21 mouse cellular contexts compared by ENCODE assay signal in the genomic region with DNA sequence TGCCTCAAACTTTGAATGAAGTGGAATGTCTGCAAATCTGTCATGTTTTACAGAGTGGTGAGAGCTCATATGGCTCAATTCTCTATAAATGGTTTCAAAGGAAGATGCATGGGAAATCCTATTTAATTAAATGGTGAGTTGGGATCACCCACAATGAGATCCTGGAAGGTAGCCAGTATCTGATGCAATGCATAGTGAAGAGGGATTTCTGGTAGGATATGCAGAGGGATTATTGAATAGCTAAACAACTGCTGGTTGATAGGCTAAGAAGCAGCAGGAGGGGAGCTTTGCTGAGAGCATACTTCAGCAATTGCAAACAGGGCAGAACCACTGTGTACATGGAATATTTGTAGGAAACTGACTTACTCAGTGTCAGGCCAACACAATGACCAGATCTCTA.
DNase-seq lines count a peak whose midpoint lies in the region; ATAC-seq and TF ChIP-seq lines count a peak whose summit lies in the region.
"Had no signal": no experiment of that assay in that cellular context is flagged by ENCODE, and none has a peak within 500 bp of the region (broad histone marks: within the 10 kb centered on the region; RNA-seq: fewer than 3 reads in every experiment).

No protein-coding gene starts in this region.

- no peak overlapping the region for H3K4me2 ChIP-seq in forebrain, embryonic 13.5 days
- H3K4me2 ChIP-seq in forebrain, postnatal 0 days (ENCODE audit: low read depth): no peak overlapping the region
- H3K4me2 ChIP-seq in lung, embryonic 14.5 days: no peak overlapping the region
- H3K4me2 ChIP-seq in lung, postnatal 0 days (replicated peaks; ENCODE audit: low read depth, low read length): no peak overlapping the region
- H3K4me2 ChIP-seq: limb, embryonic 15.5 days; lung, embryonic 15.5 days had no signal

- no peaks in the 10 kb centered on the region for H3K36me3 ChIP-seq in forebrain, embryonic 13.5 days (ENCODE audit: poor library complexity, severe bottlenecking)
- no peaks in the 10 kb centered on the region for H3K36me3 ChIP-seq in forebrain, postnatal 0 days (ENCODE audit: insufficient read depth)
- H3K36me3 ChIP-seq in lung, embryonic 14.5 days (ENCODE audit: insufficient read depth): no peaks in the 10 kb centered on the region
- no peaks in the 10 kb centered on the region for H3K36me3 ChIP-seq in lung, postnatal 0 days (ENCODE audit: insufficient read depth, low read length)
- H3K36me3 ChIP-seq: limb, embryonic 15.5 days; lung, embryonic 15.5 days had no signal

- H3K4me1 ChIP-seq in forebrain, embryonic 13.5 days: no peaks in the 10 kb centered on the region
- no peaks in the 10 kb centered on the region for H3K4me1 ChIP-seq in forebrain, postnatal 0 days (ENCODE audit: insufficient read depth)
- H3K4me1 ChIP-seq in lung, embryonic 14.5 days (ENCODE audit: insufficient read depth): no peaks in the 10 kb centered on the region
- no peaks in the 10 kb centered on the region for H3K4me1 ChIP-seq in lung, postnatal 0 days (ENCODE audit: insufficient read depth, low read depth, low read length)
- H3K4me1 ChIP-seq: limb, embryonic 15.5 days; lung, embryonic 15.5 days had no signal

- no peaks in the 10 kb centered on the region for H3K27me3 ChIP-seq in forebrain, embryonic 13.5 days
- no peaks in the 10 kb centered on the region for H3K27me3 ChIP-seq in forebrain, postnatal 0 days (ENCODE audit: insufficient read depth, low read length)
- no peaks in the 10 kb centered on the region for H3K27me3 ChIP-seq in lung, embryonic 14.5 days (ENCODE audit: insufficient read depth, low read length)
- no peaks in the 10 kb centered on the region for H3K27me3 ChIP-seq in lung, postnatal 0 days (replicated peaks; ENCODE audit: insufficient read depth, low read length)
- H3K27me3 ChIP-seq: limb, embryonic 15.5 days; lung, embryonic 15.5 days had no signal

- no peak for TF ChIP-seq EP300 in lung, postnatal 0 days (IDR thresholded peaks at IDR 0.05)

- H3K27ac ChIP-seq in forebrain, embryonic 13.5 days: no peak overlapping the region
- no peak overlapping the region for H3K27ac ChIP-seq in forebrain, postnatal 0 days (ENCODE audit: low read depth, low read length)
- H3K27ac ChIP-seq in lung, embryonic 14.5 days (ENCODE audit: low read depth): no peak overlapping the region
- no peak overlapping the region for H3K27ac ChIP-seq in lung, postnatal 0 days (ENCODE audit: low read length)
- H3K27ac ChIP-seq: kidney, postnatal 0 days; limb, embryonic 15.5 days; liver, embryonic 14.5 days; lung, embryonic 15.5 days had no signal

- H3K9me3 ChIP-seq in forebrain, embryonic 13.5 days (replicated peaks): no peaks in the 10 kb centered on the region
- H3K9me3 ChIP-seq in forebrain, postnatal 0 days (ENCODE audit: low read length): no peaks in the 10 kb centered on the region
- H3K9me3 ChIP-seq in lung, embryonic 14.5 days (ENCODE audit: low read depth, low read length): no peaks in the 10 kb centered on the region
- no peaks in the 10 kb centered on the region for H3K9me3 ChIP-seq in lung, postnatal 0 days (ENCODE audit: low read length)
- H3K9me3 ChIP-seq: limb, embryonic 15.5 days; lung, embryonic 15.5 days had no signal

- no peak overlapping the region for H3K9ac ChIP-seq in forebrain, embryonic 13.5 days
- H3K9ac ChIP-seq in forebrain, postnatal 0 days: no peak overlapping the region
- H3K9ac ChIP-seq in lung, embryonic 14.5 days: no peak overlapping the region
- no peak overlapping the region for H3K9ac ChIP-seq in lung, postnatal 0 days (replicated peaks; ENCODE audit: low read depth)
- H3K9ac ChIP-seq: limb, embryonic 15.5 days; liver, embryonic 14.5 days; lung, embryonic 15.5 days had no signal

- TF ChIP-seq CTCF in forebrain, postnatal 0 days (IDR thresholded peaks at IDR 0.05; ENCODE audit: low read depth): no peak
- no peak for TF ChIP-seq CTCF in lung, embryonic 14.5 days (IDR thresholded peaks at IDR 0.05; ENCODE audit: low read depth)
- TF ChIP-seq CTCF in lung, postnatal 0 days (IDR thresholded peaks at IDR 0.05): no peak

- peak; percentile 43; the same call in 1 of the 2 replicates for ATAC-seq in forebrain, embryonic 13.5 days
- ATAC-seq in forebrain, postnatal 0 days: no peak
- no peak for ATAC-seq in lung, embryonic 14.5 days (ENCODE audit: insufficient read depth)
- ATAC-seq in lung, postnatal 0 days: no peak

- DNase-seq in forebrain, postnatal 0 days: no peak
- DNase-seq in lung, embryonic 14.5 days: peak; percentile 6
- DNase-seq in lung, postnatal 0 days (ENCODE audit: low spot score): no peak
- peak; percentile 20 for DNase-seq in retina, postnatal 1 day
- no peak for DNase-seq in retina, embryonic 14.5 days (ENCODE audit: low spot score)
- DNase-seq in heart, adult 18-20 months: no peak
- DNase-seq: adrenal gland, postnatal 14 days; cerebellum, adult 8-10 months; cerebellum, postnatal 36 days; gastrocnemius, postnatal 36 days; kidney, adult 11 months; layer of hippocampus, adult 9-11 months; lung, postnatal 4 days; thymus, adult 18-20 months; thymus, postnatal 4 days had no signal

- H3K4me3 ChIP-seq in forebrain, embryonic 13.5 days: no peak overlapping the region
- no peak overlapping the region for H3K4me3 ChIP-seq in forebrain, postnatal 0 days (ENCODE audit: low read depth, low read length)
- no peak overlapping the region for H3K4me3 ChIP-seq in lung, embryonic 14.5 days (ENCODE audit: low read depth, low read length)
- H3K4me3 ChIP-seq in lung, postnatal 0 days (ENCODE audit: low read depth, low read length): no peak overlapping the region
- H3K4me3 ChIP-seq: limb, embryonic 15.5 days; lung, embryonic 15.5 days; myocyte had no signal

Comparison
In these comparisons a context has a peak if more than half of its experiments do, and no peak if none do; other contexts are left out.
1. DNase-seq: peak in lung, embryonic 14.5 days (single experiment) and retina, postnatal 1 day (single experiment); none in forebrain, postnatal 0 days (single experiment), lung, postnatal 0 days (single experiment), retina, embryonic 14.5 days (single experiment) and heart, adult 18-20 months (0 of 2).